Mouse (Mus musculus) hindbrain, embryonic 13.5 days (tissue): ENCODE measurements around the gene Ccdc30. TPM values are rescaled to one million over a fixed set of nuclear protein-coding genes. Genes with fewer than 3 reads are reported as not detected.
A peak's percentile ranks its signal among the peaks of the same experiment; 100 is the strongest.

Experiments used
- ATAC-seq: fragments of 200-750 bp; cut with Nextera tagmentation; 2 replicates; pipeline ENCODE4 v1.8.0; 2017; ENCODE audit warnings: moderate TSS enrichment; ENCODE audit not compliant: low FRiP score
- H3K27ac ChIP-seq: fragments of 300-500 bp; sonication (generic); 2 replicates; pipeline ENCODE4 v1.5.1; 2015; ENCODE audit warnings: inconsistent platforms, mild to moderate bottlenecking, moderate library complexity
- H3K27me3 ChIP-seq: fragments of 300-500 bp; sonication (generic); 2 replicates; pipeline ENCODE4 v1.6.1; 2015; ENCODE audit warnings: mild to moderate bottlenecking, inconsistent platforms
- H3K36me3 ChIP-seq: fragments of 300-500 bp; sonication (generic); 2 replicates; pipeline ENCODE4 v1.6.1; 2015; ENCODE audit warnings: mild to moderate bottlenecking, inconsistent platforms
- H3K4me1 ChIP-seq: fragments of 300-500 bp; sonication (generic); replicated peaks from 2 replicates; pipeline ENCODE4 v1.6.1; 2015; ENCODE audit warnings: inconsistent platforms
- H3K4me2 ChIP-seq: fragments of 300-500 bp; sonication (generic); 2 replicates; pipeline ENCODE4 v1.6.1; 2015; ENCODE audit warnings: inconsistent platforms, mild to moderate bottlenecking, moderate library complexity
- H3K4me3 ChIP-seq: fragments of 300-500 bp; sonication (generic); 2 replicates; pipeline ENCODE4 v1.5.1; 2015; ENCODE audit warnings: mild to moderate bottlenecking, inconsistent platforms
- H3K9ac ChIP-seq: fragments of 300-500 bp; sonication (generic); 2 replicates; pipeline ENCODE4 v1.6.1; 2015; ENCODE audit warnings: mild to moderate bottlenecking, inconsistent platforms
- H3K9me3 ChIP-seq: fragments of 300-500 bp; sonication (generic); 2 replicates; pipeline ENCODE4 v1.6.1; 2016; ENCODE audit warnings: inconsistent platforms
- WGBS: fragments of 180-500 bp; shearing (Covaris S2); methylation state at CpG from one replicate; pipeline ENCODE4 v1.1.7; 2015; 5-methylcytosine and 5-hydroxymethylcytosine counted together
- polyA plus RNA-seq: library from polyadenylated mRNA; unstranded; fragments of >200 nt; fragmentation: Nextera tagmentation; extraction: Ambion mirVana; gene quantifications from 2 replicates; pipeline ENCODE4 v1.2.1, GENCODE M21; 2015

Gene Ccdc30
- polyA plus RNA-seq, 1 experiment from 2014 or later, result 18.4 TPM

- H3K4me1 ChIP-seq, result peaks cover 22% of the 10 kb centered on the region
- peak overlapping the region; percentile 44; the same call in 1 of the 2 replicates for H3K27ac ChIP-seq
- 62% methylated on average over 6 of the region's 6 CpGs for WGBS
- H3K4me3 ChIP-seq, result no peak overlapping the region
- H3K9me3 ChIP-seq, result no peaks in the 10 kb centered on the region
- no peaks in the 10 kb centered on the region for H3K27me3 ChIP-seq
- no peaks in the 10 kb centered on the region for H3K36me3 ChIP-seq
- ATAC-seq, result no peak
- no peak overlapping the region for H3K4me2 ChIP-seq
- H3K9ac ChIP-seq, result no peak overlapping the region
Observed at GRCm38 (mm10) chr4:119412791-119413190, 2.5 kb downstream of the Ccdc30 start.

- Histone ChIP-seq H3K4me2 (no peak overlapping the region), H3K4me3 (no peak overlapping the region), H3K27ac (no peak overlapping the region), H3K27me3 (no peaks in the 10 kb centered on the region), H3K36me3 (no peaks in the 10 kb centered on the region), H3K9ac (no peak overlapping the region), H3K9me3 (no peaks in the 10 kb centered on the region), H3K4me1 (peaks cover 22% of the 10 kb centered on the region)
- ATAC-seq, result no peak
- WGBS, result 83% methylated on average over 12 of the region's 12 CpGs
Observed at GRCm38 (mm10) chr4:119411877-119412650, 3.3 kb downstream of the Ccdc30 start.

GRCm38 (mm10) chr4:119403431-119403830 lies 11.9 kb downstream of the Ccdc30 start:
- H3K4me1 ChIP-seq, result no peaks in the 10 kb centered on the region
- peaks cover 42% of the 10 kb centered on the region for H3K36me3 ChIP-seq
- H3K9ac ChIP-seq, result no peak overlapping the region
- ATAC-seq, result no peak
- H3K27ac ChIP-seq, result no peak overlapping the region
- H3K9me3 ChIP-seq, result peaks cover 17% of the 10 kb centered on the region
- H3K4me3 ChIP-seq, result no peak overlapping the region
- H3K27me3 ChIP-seq, result no peaks in the 10 kb centered on the region
- 52% methylated on average over 2 of the region's 2 CpGs for WGBS
- H3K4me2 ChIP-seq, result no peak overlapping the region

GRCm38 (mm10) chr4:119400896-119401295 lies 14.4 kb downstream of the Ccdc30 start:
- WGBS, result 62% methylated on average over 7 of the region's 7 CpGs
- Histone ChIP-seq H3K4me2 (no peak overlapping the region), H3K27me3 (no peaks in the 10 kb centered on the region), H3K27ac (no peak overlapping the region), H3K4me3 (no peak overlapping the region), H3K9me3 (peaks cover 17% of the 10 kb centered on the region), H3K4me1 (no peaks in the 10 kb centered on the region), H3K36me3 (peaks cover 50% of the 10 kb centered on the region), H3K9ac (no peak overlapping the region)
- ATAC-seq, result no peak

DNA sequence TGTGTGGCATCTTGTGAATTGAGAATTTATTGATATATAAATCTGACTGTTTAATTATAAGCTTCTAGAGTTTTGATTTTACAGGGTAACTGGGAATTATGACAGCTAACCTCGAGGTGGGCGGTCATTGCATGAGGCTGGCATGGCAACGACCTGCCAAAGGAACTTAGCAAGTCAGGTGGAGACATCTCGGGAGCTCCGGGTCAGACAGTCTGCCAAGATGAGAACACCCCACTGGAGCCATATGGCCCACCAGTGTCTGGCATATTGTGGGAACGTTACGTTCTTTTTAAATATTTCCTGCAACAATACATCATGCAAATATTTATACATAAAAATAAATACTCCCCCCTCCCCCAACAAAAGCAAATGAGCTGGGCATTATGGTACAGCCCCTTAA lies 16.6 kb downstream of the Ccdc30 start:
- no peak overlapping the region for H3K4me2 ChIP-seq
- no peak overlapping the region for H3K9ac ChIP-seq

DNA sequence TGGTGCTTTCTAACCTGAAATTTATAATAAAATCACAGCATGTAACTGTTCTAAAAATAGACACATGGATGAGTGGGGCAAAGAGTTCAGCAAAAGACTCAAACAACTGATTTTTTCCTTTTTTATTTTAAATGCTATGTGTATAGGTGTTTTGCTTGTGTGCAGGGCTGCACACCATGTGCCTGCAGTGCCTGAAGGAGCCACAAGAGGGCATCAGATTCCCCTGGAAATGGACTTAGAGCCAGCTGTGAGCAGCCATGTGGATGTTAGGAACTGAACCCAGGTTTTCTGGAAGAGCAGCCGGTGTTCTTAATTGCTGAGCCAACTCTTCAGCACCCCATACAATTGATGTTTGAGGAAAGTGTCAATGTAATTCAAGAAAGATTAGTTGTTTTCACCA lies 25.0 kb downstream of the Ccdc30 start:
- Histone ChIP-seq H3K4me3 (no peak overlapping the region), H3K36me3 (peaks cover 31% of the 10 kb centered on the region), H3K27me3 (no peaks in the 10 kb centered on the region), H3K9me3 (peaks cover 3% of the 10 kb centered on the region; the same call in 1 of the 2 replicates), H3K4me1 (no peaks in the 10 kb centered on the region), H3K4me2 (no peak overlapping the region), H3K27ac (no peak overlapping the region), H3K9ac (no peak overlapping the region)
- whole genome bisulfite sequencing, result 100% methylated on average over 1 of the region's 1 CpGs
- ATAC-seq, result no peak

More for the DNA sequence above, 16.6 kb downstream of the Ccdc30 start:
- Histone ChIP-seq H3K27ac (no peak overlapping the region), H3K27me3 (no peaks in the 10 kb centered on the region), H3K9me3 (peaks cover 17% of the 10 kb centered on the region), H3K4me3 (no peak overlapping the region), H3K36me3 (peaks cover 46% of the 10 kb centered on the region), H3K4me1 (no peaks in the 10 kb centered on the region)
- WGBS, result 88% methylated on average over 7 of the region's 7 CpGs
- no peak for ATAC-seq

DNA sequence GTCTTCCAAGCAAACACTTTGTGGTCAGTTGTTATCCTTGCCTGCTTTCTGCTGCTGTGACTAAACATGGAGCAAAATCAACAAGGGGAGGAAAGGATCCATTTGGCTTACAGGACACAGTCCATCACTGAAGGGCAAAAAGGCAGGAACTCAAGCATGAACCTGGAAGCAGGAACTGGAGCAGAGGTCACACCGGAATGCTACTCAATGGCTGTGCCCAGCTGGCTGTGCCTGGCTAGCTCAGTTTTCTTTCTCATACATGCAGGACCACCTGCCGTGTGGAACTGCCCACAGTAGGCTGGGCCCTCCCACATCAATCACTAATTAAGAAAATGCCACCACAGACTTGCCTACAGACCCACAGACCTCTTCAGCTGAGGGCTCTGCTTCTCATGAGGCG lies 26.1 kb downstream of the Ccdc30 start:
- no peak for ATAC-seq
- H3K4me2 ChIP-seq, result no peak overlapping the region
- no peak overlapping the region for H3K4me3 ChIP-seq
- peaks cover 31% of the 10 kb centered on the region for H3K36me3 ChIP-seq
- no peaks in the 10 kb centered on the region for H3K4me1 ChIP-seq
- 47% methylated on average over 3 of the region's 3 CpGs for WGBS
- H3K9me3 ChIP-seq, result peaks cover 3% of the 10 kb centered on the region; the same call in 1 of the 2 replicates
- no peaks in the 10 kb centered on the region for H3K27me3 ChIP-seq
- H3K27ac ChIP-seq, result no peak overlapping the region
- no peak overlapping the region for H3K9ac ChIP-seq

- ATAC-seq, result no peak
- Histone ChIP-seq H3K27ac (no peak overlapping the region), H3K4me1 (no peaks in the 10 kb centered on the region), H3K4me2 (no peak overlapping the region), H3K36me3 (no peaks in the 10 kb centered on the region), H3K27me3 (no peaks in the 10 kb centered on the region), H3K9ac (no peak overlapping the region), H3K9me3 (no peaks in the 10 kb centered on the region), H3K4me3 (no peak overlapping the region)
- 81% methylated on average over 7 of the region's 7 CpGs for WGBS
Observed at GRCm38 (mm10) chr4:119381471-119382190, 33.7 kb downstream of the Ccdc30 start.

- Histone ChIP-seq H3K4me1 (no peaks in the 10 kb centered on the region), H3K4me3 (no peak overlapping the region), H3K27me3 (no peaks in the 10 kb centered on the region), H3K4me2 (no peak overlapping the region), H3K9me3 (no peaks in the 10 kb centered on the region), H3K36me3 (no peaks in the 10 kb centered on the region), H3K27ac (no peak overlapping the region), H3K9ac (no peak overlapping the region)
- no peak for ATAC-seq
- WGBS, result 90% methylated on average over 6 of the region's 6 CpGs
Observed at GRCm38 (mm10) chr4:119369460-119369859, 45.9 kb downstream of the Ccdc30 start.

DNA sequence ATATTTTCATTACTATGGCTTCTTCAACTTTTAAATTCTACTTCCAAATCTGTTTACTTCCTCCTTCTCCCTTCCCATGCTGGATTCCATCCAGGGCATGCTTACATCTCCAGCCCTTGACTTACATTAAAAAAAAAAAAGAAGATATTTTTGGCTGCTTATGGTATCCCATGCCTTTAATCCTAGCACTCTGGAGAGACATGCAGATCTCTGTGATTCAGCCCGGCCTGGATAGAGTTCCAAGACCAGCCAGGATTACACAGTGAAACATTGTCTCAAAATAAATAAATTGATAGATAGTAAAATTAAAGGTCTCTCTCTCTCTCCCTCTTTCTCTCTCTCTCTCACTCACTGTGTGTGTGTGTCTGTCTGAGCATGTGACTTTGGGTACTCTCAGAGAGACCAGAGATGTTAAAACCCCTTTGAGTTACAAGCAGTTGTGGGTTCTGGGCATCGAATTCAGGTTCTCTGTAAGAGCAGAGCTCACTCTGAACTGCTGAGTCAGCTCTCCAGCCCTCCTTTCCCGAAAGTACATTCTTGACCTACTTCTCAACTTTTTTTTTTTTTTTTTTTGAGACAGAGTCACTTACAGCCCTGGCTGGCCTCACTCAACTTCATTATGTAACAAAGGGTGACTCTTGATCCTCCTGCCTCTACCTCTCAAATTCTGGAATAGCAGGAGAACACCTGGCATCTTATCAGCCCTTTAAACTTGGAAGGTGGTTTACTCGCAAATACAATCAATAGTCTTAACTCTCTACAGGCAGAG lies 48.4 kb downstream of the Ccdc30 start:
- Histone ChIP-seq H3K9me3 (no peaks in the 10 kb centered on the region), H3K36me3 (no peaks in the 10 kb centered on the region), H3K27ac (no peak overlapping the region), H3K4me1 (no peaks in the 10 kb centered on the region), H3K9ac (no peak overlapping the region), H3K27me3 (no peaks in the 10 kb centered on the region), H3K4me3 (no peak overlapping the region), H3K4me2 (no peak overlapping the region)
- 76% methylated on average over 4 of the region's 4 CpGs for WGBS
- no peak for ATAC-seq

DNA sequence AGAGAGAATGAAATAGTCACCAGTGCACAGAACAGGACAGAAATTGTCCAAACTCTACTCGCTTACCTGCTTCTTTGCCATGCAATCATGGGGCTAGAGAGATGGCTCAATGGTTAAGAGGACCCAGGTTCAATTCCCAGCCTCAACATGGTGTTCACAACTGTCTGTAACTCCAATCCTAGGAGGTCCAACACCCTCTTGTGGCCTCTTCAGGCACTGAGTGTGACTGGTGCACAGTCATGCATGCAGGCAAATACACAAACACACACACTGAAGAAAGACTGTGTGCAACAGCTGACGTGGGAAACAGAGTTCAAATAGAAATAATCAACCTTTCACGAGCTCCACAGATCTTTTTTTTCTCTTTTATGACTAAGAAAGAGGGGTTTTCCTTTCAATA lies 53.1 kb downstream of the Ccdc30 start:
- Histone ChIP-seq H3K4me1 (peaks cover 12% of the 10 kb centered on the region), H3K36me3 (no peaks in the 10 kb centered on the region), H3K4me2 (no peak overlapping the region), H3K4me3 (no peak overlapping the region), H3K9me3 (no peaks in the 10 kb centered on the region), H3K27me3 (no peaks in the 10 kb centered on the region), H3K27ac (no peak overlapping the region), H3K9ac (no peak overlapping the region)
- no peak for ATAC-seq
- 86% methylated on average over 3 of the region's 3 CpGs for WGBS
